Mouse (Mus musculus): ENCODE results near the gene Hdac7.

- no peak for TF ChIP-seq CTCF (IDR thresholded peaks at IDR 0.05; ENCODE audit: extremely low read depth, insufficient read length, insufficient replicate concordance, low read depth, low read length)
- no peak for TF ChIP-seq POLR2A (IDR thresholded peaks at IDR 0.05; ENCODE audit: low read depth, low read length)
These were observed 16.9 kb downstream of the Hdac7 start for GRCm38 (mm10) chr15:97827401-97827800.

All from small intestine, adult 2 months (tissue).